Mouse (Mus musculus) adipocyte (in vitro differentiated cells): ENCODE results near the gene Hist1h3f.

Experiments used
- DNase-seq: peaks from one replicate; pipeline ENCODE4 v3.0.0-alpha.2; 2016; ENCODE audit warnings: low spot score

Gene Hist1h3f

DNA sequence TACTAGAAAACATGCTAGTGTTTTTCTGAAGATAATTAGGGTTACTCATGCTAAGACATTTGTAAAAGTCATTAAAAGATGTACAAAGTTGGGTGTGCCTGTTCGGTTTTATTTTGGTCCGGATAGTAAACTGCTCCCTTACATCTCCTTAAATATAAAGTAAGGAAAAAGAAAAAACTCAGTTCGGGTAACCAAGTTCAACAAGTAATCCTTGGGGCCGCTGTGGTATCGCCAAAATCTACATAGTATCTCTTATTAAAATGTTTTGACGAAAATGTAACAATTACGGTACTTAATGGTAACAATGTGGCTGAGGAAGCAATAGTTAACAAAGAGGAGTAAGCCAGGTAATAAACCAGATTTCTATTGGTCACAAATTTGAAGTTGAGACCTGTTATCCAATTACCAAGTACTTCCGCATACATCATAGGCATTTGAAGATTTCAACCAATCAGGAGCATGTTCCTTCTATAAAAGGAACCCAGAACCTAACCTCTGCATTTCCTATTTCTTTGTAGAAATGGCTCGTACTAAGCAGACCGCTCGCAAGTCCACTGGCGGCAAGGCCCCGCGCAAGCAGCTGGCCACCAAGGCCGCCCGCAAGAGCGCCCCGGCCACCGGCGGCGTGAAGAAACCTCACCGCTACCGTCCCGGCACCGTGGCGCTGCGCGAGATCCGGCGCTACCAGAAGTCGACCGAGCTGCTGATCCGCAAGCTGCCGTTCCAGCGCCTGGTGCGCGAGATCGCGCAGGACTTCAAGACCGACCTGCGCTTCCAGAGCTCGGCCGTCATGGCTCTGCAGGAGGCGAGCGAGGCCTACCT, at the start of gene Hist1h3f:
Hist1h3f (plus strand) TSS at position 88 of the 822 bp plus-strand sequence.
- peak; percentile 92 for DNase-seq

DNA sequence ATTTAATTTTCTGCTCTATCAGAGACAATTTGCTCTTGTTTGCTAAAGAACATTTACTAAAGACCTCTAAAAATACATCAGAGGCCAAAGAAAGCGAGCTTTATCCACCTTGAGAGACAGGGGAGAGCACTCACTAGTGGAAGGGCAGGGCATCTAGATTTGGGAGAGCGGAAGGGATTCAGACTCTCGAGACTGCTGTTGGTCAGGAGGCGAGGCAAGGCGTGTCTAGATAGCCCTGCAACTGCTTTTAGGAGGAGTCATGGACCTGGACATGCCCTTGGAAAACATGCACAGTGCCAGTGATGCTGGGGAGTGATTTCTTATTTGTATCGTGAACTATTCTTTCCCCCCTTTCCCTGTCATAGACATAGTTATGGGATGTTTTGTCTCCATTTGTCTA, 48.3 kb upstream of the Hist1h3f start:
- DNase-seq = no peak

- DNase-seq = peak; percentile 50
These were observed 46.1 kb upstream of the Hist1h3f start for GRCm38 (mm10) chr13:23497656-23498321.

DNA sequence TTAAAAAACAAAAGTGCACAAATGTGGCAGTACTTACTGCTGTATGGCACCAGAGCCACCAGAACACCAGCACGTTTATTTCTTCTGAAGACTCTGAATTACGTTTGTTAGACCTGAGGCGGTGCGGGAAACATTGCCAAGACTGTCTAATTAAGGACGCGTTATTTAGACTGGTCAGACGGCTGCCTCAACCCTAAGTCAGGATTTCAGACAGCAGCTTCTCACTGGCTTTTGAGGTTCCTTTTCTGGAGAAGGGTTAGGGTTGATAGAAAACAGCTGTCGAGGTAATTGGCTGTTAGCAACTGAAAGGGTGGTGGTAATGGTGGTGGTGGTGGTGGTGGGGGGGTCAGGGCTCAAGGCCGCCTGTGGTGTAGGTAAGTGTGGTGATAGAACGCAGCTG, 45.2 kb upstream of the Hist1h3f start:
- DNase-seq = no peak

- no peak for DNase-seq
These were observed 43.9 kb upstream of the Hist1h3f start for GRCm38 (mm10) chr13:23499943-23500342.

- no peak for DNase-seq
These were observed 43.2 kb upstream of the Hist1h3f start for GRCm38 (mm10) chr13:23500424-23501200.

GRCm38 (mm10) chr13:23501511-23501910, 42.3 kb upstream of the Hist1h3f start:
- DNase-seq = no peak

GRCm38 (mm10) chr13:23502031-23502567, 41.8 kb upstream of the Hist1h3f start:
- no peak for DNase-seq

GRCm38 (mm10) chr13:23502916-23503315, 40.9 kb upstream of the Hist1h3f start:
- DNase-seq = no peak

DNA sequence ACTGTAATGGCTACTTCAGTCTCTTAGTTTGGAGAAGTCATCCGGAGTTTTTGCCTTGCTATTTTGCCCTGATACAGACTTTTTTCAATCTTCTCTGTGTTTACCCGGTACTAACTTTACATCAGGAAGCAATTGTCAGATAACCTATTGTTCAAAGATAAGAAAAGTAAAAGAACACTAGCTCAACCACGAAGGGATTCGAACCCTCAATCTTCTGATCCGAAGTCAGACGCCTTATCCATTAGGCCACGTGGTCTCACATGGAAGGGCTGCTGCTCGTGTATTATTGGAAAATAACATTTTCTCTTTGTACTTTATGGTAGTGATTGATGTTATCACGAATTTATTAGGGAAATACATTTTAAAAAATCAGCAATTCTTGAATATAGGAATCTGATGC, 40.1 kb upstream of the Hist1h3f start:
- DNase-seq = peak; percentile 43

- no peak for DNase-seq
These were observed 38.0 kb upstream of the Hist1h3f start for GRCm38 (mm10) chr13:23505662-23506345.

DNA sequence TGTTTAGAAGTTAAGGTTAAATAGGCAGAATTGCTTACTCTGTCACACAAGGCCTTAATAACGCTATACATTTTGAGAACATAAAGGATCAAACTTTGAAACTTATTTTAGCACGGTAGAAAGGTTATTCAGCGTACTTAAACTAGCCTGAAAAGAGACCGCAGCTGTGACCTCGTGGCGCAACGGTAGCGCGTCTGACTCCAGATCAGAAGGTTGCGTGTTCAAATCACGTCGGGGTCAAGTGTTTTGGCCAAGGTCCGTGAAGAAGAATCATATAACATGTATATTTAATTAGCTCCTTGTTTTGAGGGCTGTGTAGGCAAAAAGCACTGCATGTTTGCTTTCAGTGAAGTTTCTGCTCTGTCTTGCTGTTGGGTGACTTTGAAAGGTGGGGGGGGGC, 37.5 kb upstream of the Hist1h3f start:
- peak; percentile 59 for DNase-seq

DNA sequence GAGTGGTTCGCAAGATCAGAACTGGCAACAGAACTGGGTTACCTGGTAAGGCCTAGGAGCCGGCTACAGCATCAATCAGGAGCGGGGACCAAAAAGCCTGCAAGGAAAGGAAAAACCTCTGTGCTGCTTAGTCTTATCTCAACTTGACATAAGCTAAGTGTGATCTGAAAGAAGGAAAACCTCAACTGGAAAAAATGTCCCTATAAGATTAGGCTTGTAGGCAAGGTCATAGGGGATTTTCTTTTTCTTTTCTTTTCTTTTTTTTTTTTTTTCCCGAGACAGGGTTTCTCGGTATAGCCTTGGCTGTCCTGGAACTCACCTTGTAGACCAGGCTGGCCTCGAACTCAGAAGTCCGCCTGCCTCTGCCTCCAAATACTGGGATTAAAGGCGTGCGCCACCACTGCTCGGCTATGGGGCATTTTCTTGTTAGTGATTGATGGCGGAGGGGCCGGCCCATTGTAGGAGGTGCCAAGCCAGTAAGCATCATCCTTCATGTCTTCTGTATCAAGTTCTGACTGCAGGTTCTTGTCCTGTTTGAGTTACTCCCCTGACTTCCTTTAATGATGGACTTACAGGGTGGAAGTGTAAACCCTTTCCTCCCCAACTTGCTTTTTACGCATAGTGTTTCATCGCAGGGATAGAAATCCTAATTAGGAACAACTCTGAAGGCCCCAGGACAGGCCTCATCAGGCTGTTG, 36.9 kb upstream of the Hist1h3f start:
- DNase-seq = no peak

DNA sequence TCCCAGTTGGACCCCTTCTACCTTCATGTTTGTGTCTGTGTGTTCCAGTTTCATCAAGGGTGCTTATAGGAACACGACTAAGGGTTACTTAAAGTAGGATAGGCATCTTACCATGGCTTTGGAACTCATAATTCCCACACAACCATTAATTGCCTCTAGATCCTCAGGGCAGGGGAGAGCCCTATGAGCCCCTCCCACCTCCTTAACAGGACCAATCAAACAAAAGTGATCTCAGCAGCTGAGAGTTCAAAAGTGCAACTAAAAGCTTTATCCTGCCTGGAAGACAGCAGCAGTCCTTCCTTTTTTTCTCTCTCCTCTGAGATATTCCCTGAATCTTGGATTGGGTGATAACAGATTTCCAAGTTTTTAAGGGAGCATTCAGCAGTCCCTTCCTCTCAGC, 33.7 kb upstream of the Hist1h3f start:
- DNase-seq = no peak

DNA sequence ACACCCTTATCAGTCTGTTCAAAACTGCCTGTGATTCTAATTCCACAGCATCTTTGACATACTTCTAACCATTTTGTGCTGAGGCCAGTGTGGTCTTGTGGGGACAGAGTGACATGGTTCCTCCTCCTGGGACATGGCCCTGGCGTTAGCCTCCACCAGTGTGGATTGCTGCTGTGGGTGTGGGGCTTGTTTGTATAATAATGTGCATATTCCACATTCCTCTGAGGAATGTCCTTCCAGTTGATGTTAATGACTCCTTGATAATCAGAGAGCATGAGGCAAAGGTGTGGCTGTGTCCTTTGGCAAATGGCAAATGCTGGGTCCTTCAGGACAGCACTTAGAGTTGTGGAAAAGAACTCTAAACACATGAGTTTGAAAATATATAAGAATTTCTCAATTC, 30.3 kb upstream of the Hist1h3f start:
- no peak for DNase-seq

- DNase-seq = no peak
These were observed 28.6 kb upstream of the Hist1h3f start for GRCm38 (mm10) chr13:23515281-23515680.

GRCm38 (mm10) chr13:23515826-23516620, 27.8 kb upstream of the Hist1h3f start:
- no peak for DNase-seq

DNA sequence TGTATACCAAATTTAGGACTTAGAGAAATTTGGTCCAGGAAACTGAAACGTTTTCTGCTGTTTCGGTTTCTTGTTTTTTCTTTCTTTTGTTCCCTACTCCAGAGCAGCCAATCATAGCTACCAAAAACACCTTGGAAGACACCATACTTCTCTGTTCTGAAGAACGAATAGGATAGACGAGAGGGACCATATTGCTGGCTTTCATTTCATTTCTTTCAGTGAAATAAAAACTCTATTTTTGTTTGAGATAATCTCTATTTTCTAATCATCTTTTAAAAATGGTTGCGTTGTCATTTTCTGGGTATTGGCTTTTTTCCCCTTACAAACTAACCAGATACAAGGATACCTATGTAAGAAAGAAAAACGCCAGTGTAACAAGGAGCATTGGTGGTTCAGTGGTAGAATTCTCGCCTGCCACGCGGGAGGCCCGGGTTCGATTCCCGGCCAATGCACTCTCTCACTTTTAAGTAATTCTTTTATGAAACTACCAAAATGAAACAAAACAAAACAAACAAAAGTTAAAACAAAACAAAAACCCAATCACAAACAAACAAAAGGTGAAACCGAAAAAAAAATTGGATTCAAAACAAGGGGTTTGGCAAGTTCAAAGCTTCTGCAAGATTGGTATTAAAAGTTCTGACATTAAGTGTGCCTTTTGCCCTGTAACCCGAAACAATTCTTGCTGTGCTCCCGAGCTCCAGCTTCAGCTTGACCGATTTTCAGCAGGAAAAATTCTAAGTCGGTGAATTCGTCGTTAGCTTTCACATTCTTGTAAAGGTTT, 26.8 kb upstream of the Hist1h3f start:
- peak; percentile 80 for DNase-seq

- peak; percentile 86 for DNase-seq
These were observed 26.1 kb upstream of the Hist1h3f start for GRCm38 (mm10) chr13:23517603-23518294.
